Mouse (Mus musculus) forebrain, embryonic 14.5 days (tissue): Measurements from ENCODE around the gene Sos2. TPM values are rescaled to one million over a fixed set of nuclear protein-coding genes. Genes with fewer than 3 reads are reported as not detected.

Experiments used
- ATAC-seq: fragments of 200-750 bp; cut with Nextera tagmentation; 2 replicates; pipeline ENCODE4 v1.8.0; 2017; ENCODE audit warnings: mild to moderate bottlenecking, moderate library complexity
- DNase-seq: peaks from one replicate; pipeline ENCODE4 v3.0.0-alpha.2; 2015; ENCODE audit warnings: low spot score
- H3K27ac ChIP-seq: fragments of 300-500 bp; sonication (generic); 2 replicates; pipeline ENCODE4 v1.5.1; 2014; ENCODE audit warnings: low read depth, mild to moderate bottlenecking, control low read depth, low read length, moderate library complexity
- H3K27me3 ChIP-seq: fragments of 300-500 bp; sonication (generic); replicated peaks from 2 replicates; pipeline ENCODE4 v1.6.1; 2014; ENCODE audit warnings: low read length, control low read depth, mixed read lengths; ENCODE audit not compliant: control insufficient read depth, insufficient read depth
- H3K36me3 ChIP-seq: fragments of 300-500 bp; sonication (generic); 2 replicates; pipeline ENCODE4 v1.6.1; 2014; ENCODE audit warnings: low read length, control low read depth; ENCODE audit not compliant: control insufficient read depth, insufficient read depth
- H3K4me1 ChIP-seq: fragments of 300-500 bp; sonication (generic); 2 replicates; pipeline ENCODE4 v1.6.1; 2014; ENCODE audit warnings: antibody characterized with exemption, low read length, control low read depth; ENCODE audit not compliant: control insufficient read depth, insufficient read depth
- H3K4me2 ChIP-seq: fragments of 300-500 bp; sonication (generic); 2 replicates; pipeline ENCODE4 v1.6.1; 2014; ENCODE audit warnings: mild to moderate bottlenecking, control low read depth, low read length
- H3K4me3 ChIP-seq: fragments of 300-500 bp; sonication (generic); 2 replicates; pipeline ENCODE4 v1.5.1; 2014; ENCODE audit warnings: low read depth, low read length, control low read depth
- H3K9ac ChIP-seq: fragments of 300-500 bp; sonication (generic); 2 replicates; pipeline ENCODE4 v1.6.1; 2014; ENCODE audit warnings: mild to moderate bottlenecking, low read length, control low read depth, moderate library complexity
- H3K9me3 ChIP-seq: fragments of 300-500 bp; sonication (generic); replicated peaks from 2 replicates; pipeline ENCODE4 v1.6.1; 2016; ENCODE audit warnings: low read length, control low read depth, mixed read lengths; ENCODE audit not compliant: control insufficient read depth
- WGBS: fragments of 180-500 bp; shearing (Covaris S2); extraction: QIAGEN DNeasy Blood & Tissue Kit; methylation state at CpG from one replicate; pipeline ENCODE4 v1.1.7; 2014; 5-methylcytosine and 5-hydroxymethylcytosine counted together
- polyA plus RNA-seq: library from polyadenylated mRNA; unstranded; fragments of >200 nt; fragmentation: Nextera tagmentation; extraction: Ambion mirVana; gene quantifications from 2 replicates; pipeline ENCODE4 v1.2.1, GENCODE M21; 2014

Gene Sos2
- polyA plus RNA-seq: 10.4 and 10.6 TPM in 2 replicates

DNA sequence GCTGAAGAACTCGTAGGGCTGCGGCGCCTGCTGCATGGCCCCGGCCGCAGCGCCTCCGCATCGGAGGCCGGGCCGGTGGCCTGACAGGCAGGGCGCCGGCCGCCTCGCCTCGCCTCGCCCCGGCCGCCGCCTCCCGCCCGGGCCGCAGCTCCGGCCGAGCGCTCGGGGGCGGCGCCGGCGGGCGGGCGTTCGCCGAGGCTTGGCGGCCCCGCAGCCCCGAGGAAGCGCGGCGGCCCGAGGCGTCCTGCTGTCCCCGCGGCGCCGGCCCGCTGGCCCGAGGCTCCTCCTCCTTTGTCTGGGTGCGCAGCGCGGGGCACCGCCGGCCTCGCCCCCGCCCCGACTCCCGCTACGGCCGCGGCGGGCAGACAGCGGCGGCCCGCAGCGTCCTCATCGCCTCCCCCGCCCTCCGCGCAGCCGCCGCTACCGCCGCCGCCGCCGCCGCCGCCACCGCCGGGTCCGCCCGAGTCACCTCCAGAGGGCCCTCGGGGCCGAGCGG lies at the start of gene Sos2:
Gene Sos2 (minus strand): TSS at position 287 of the 496 bp plus-strand sequence.
- ATAC-seq (peak; percentile 80), DNase-seq (peak; percentile 59)
- Histone ChIP-seq H3K4me2 (peak within 1 kb of the TSS; percentile 77), H3K27ac (peak within 1 kb of the TSS; percentile 97), H3K4me3 (peak within 1 kb of the TSS; percentile 90), H3K27me3 (no peaks in the 10 kb centered on the region), H3K4me1 (peaks cover 8% of the 10 kb centered on the region; the same call in 1 of the 2 replicates), H3K36me3 (no peaks in the 10 kb centered on the region), H3K9ac (peak within 1 kb of the TSS; percentile 96), H3K9me3 (no peaks in the 10 kb centered on the region)
- WGBS: under 1% methylated on average over 28 of the region's 85 CpGs

DNA sequence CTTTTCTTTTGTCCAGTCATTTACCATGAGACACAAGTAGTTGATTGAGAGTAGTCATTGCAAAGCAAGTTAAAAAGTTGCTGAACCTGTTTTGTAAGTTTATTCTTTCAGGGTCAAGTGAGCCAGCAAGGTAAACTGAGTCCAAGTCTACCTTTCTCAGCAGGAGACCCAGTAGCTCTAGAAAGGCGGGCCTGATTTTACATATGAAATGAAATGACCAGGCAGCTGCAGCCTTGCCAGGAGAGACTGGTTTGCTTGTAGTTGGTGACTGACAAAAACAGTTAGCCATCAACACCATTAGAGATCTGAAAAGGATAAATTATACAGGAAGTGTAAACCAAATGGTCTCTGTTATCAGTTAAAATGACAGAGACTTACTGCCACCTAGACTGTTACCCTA lies 48.7 kb upstream of the Sos2 start:
- DNase-seq (no peak), ATAC-seq (no peak)
- H3K9ac ChIP-seq: no peak overlapping the region
- H3K9me3 ChIP-seq: no peaks in the 10 kb centered on the region
- no peaks in the 10 kb centered on the region for H3K27me3 ChIP-seq
- H3K4me1 ChIP-seq: no peaks in the 10 kb centered on the region
- H3K4me2 ChIP-seq: no peak overlapping the region
- no peaks in the 10 kb centered on the region for H3K36me3 ChIP-seq
- 86% methylated on average over 1 of the region's 1 CpGs for WGBS
- no peak overlapping the region for H3K4me3 ChIP-seq
- H3K27ac ChIP-seq: no peak overlapping the region

DNA sequence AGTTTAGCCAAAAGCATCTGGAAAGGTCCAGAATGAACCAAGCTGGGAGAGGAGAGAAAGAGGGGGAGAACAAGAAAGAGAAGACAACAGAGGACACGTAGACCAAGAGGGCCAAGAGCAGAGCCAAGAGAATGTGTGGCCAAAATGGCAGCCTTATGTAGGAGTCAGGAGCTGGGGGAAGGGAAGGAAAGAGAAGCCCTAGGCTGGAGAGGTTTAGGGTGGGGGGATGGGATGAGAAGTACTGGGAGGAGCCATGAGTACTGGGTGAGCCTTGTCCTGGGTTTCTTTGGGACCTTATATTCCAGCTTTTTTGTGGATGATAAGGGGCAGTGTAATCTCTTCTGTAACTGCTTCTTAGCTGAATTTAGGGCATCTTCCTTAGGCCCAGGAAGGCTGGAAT lies 47.6 kb upstream of the Sos2 start:
- no peak for DNase-seq
- H3K27ac ChIP-seq: no peak overlapping the region; the same call in 1 of the 2 replicates
- whole genome bisulfite sequencing: 95% methylated on average over 1 of the region's 1 CpGs

DNA sequence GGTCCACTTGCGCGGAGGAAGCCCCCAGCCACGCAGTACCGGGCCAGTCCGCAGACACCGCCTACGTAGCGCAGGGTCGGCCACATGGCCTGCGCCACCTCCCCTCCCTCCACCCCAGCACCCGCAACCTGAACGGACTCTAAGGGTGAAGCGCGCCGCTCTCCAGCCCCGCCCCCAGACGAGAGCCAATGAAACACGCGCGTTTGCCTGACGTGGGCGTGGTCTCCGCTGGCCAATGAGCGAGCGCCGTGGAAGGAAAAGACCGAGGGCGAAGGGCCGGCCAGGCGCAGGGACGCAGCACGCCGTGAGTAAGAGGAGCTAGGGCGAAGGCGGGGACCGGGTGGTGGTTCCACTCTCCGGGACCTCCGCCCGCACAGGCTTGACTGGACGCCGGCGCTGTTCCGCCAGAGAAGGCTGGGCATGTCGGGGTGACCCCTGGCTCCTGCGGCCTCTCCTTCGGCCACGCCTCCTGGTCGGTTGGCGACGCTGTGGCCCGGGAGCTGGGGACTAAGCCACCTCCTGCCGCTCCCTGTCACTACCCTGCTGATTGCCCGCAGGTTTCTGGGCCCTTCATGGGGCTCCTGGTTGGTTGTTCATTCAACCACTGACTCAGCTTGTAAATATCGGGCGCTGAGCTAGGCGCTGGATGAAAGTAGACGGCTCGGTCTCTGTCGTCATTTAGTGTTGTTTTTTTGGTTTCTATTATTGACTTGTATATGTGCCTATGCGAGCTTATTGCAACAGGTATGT lies 43.2 kb upstream of the Sos2 start, which contains the start of the genes L2hgdh and Atp5s:
Gene L2hgdh (minus strand): TSS at position 163 of the 750 bp plus-strand sequence.
Gene Atp5s (plus strand): TSS at position 240 of the 750 bp plus-strand sequence.
- Histone ChIP-seq H3K27me3 (no peaks in the 10 kb centered on the region), H3K4me2 (peak within 1 kb of the TSS; percentile 86), H3K9me3 (0 out of 2 replicates have a peak, but pooled peaks cover 3% of the 10 kb centered on the region), H3K4me1 (no peaks in the 10 kb centered on the region), H3K9ac (peak within 1 kb of the TSS; percentile 68), H3K4me3 (peak within 1 kb of the TSS; percentile 65), H3K27ac (peak within 1 kb of the TSS; percentile 63; the same call in 1 of the 2 replicates), H3K36me3 (no peaks in the 10 kb centered on the region)
- ATAC-seq (peak; percentile 98), DNase-seq (peak; percentile 96)
- WGBS: under 1% methylated on average over 56 of the region's 60 CpGs

More for the DNA sequence above, 47.6 kb upstream of the Sos2 start:
- H3K4me3 ChIP-seq: no peak overlapping the region
- H3K9ac ChIP-seq: no peak overlapping the region
- no peaks in the 10 kb centered on the region for H3K36me3 ChIP-seq
- no peaks in the 10 kb centered on the region for H3K9me3 ChIP-seq
- no peaks in the 10 kb centered on the region for H3K4me1 ChIP-seq
- H3K27me3 ChIP-seq: no peaks in the 10 kb centered on the region
- ATAC-seq: no peak
- no peak overlapping the region for H3K4me2 ChIP-seq

DNA sequence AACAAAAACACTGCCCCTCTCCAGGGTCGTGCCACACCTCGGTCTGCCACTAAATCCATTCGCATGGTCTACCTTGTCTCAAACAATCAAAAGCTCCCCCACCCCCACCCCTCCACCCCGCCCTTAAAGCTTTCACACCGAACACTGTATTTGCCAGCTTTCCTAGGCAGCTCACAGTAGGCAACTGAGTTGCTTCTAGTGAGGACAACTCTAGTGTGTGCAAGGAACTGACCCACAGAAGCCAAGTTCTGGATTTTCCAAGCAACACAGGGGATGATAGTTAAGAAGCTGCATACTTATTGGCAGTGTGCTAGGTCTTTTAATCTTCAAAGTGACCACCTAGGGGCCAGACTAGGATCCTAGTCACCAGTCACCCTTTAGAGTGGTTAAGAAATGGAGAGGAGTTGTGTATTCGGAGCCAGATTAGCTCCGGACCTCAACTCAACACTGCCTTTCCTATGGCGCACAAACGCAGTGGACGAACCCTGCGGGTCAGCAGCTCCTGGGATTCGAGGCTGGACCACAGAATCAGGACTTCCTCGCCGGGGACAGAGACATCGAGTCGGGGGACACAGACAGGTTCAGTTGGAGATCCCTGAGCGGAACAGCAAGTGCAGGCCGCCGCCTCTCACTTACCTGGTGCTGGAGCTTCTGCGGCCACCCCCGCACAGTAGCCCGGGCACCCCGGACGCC lies 42.5 kb upstream of the Sos2 start:
- DNase-seq (peak; percentile 5), ATAC-seq (peak; percentile 15; the same call in 1 of the 2 replicates)
- no peaks in the 10 kb centered on the region for H3K4me1 ChIP-seq
- peak overlapping the region; percentile 50; the same call in 1 of the 2 replicates for H3K27ac ChIP-seq
- no peaks in the 10 kb centered on the region for H3K36me3 ChIP-seq
- WGBS: 3% methylated on average over 24 of the region's 24 CpGs
- no peaks in the 10 kb centered on the region for H3K27me3 ChIP-seq
- 0 out of 2 replicates have a peak, but pooled peaks cover 5% of the 10 kb centered on the region for H3K9me3 ChIP-seq
- peak overlapping the region; percentile 65 for H3K4me3 ChIP-seq
- H3K9ac ChIP-seq: peak overlapping the region; percentile 68
- peak overlapping the region; percentile 86 for H3K4me2 ChIP-seq

DNA sequence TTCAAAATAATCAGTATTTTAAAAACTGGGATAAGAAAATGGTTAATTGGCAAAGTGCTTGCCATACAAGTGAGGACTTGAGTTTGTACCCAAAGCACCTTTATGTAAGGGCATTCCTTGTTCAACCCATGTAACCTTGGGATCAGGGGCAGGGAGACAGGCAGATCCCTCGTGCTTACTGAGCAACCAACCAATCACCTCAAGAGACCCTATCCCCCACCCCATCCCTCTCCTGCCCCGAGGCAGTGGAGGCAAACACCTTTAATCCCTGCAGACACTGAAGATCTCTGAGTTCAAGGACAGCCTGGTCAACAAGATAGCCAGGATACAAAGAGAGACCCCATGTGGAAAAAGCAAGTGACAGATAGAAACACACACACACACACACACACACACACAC lies 41.7 kb upstream of the Sos2 start:
- Histone ChIP-seq H3K27ac (no peak overlapping the region), H3K27me3 (no peaks in the 10 kb centered on the region), H3K4me1 (no peaks in the 10 kb centered on the region), H3K9ac (no peak overlapping the region), H3K9me3 (0 out of 2 replicates have a peak, but pooled peaks cover 5% of the 10 kb centered on the region), H3K36me3 (0 out of 2 replicates have a peak, but pooled peaks cover under 1% of the 10 kb centered on the region), H3K4me3 (no peak overlapping the region), H3K4me2 (peak overlapping the region; percentile 86)
- ATAC-seq (no peak), DNase-seq (no peak)
- 57% methylated on average over 2 of the region's 2 CpGs for WGBS

DNA sequence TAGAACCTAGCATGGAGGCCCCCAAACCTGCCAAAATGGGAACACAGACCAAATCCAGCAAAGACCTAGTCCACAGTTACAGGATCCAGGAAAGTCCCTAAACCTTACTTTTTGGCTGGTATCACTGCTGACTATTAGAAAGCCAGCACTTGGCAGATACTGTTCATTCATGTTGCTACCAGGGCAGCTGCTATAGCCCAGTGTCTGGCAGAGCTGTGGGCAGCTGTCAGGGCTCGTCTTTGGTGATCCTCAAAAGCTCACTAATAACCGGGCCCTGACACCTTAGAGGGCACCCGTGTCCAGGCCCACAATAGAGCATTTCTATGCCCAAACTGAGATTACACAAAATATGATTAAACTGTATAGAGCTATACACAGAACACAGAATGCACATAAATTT lies 41.2 kb upstream of the Sos2 start:
- H3K9me3 ChIP-seq: 0 out of 2 replicates have a peak, but pooled peaks cover 5% of the 10 kb centered on the region
- H3K9ac ChIP-seq: no peak overlapping the region
- H3K36me3 ChIP-seq: 0 out of 2 replicates have a peak, but pooled peaks cover 3% of the 10 kb centered on the region
- no peaks in the 10 kb centered on the region for H3K27me3 ChIP-seq
- H3K27ac ChIP-seq: no peak overlapping the region
- no peaks in the 10 kb centered on the region for H3K4me1 ChIP-seq
- H3K4me3 ChIP-seq: no peak overlapping the region
- no peak for ATAC-seq
- no peak overlapping the region for H3K4me2 ChIP-seq
- 91% methylated on average over 3 of the region's 3 CpGs for WGBS
- no peak for DNase-seq

DNA sequence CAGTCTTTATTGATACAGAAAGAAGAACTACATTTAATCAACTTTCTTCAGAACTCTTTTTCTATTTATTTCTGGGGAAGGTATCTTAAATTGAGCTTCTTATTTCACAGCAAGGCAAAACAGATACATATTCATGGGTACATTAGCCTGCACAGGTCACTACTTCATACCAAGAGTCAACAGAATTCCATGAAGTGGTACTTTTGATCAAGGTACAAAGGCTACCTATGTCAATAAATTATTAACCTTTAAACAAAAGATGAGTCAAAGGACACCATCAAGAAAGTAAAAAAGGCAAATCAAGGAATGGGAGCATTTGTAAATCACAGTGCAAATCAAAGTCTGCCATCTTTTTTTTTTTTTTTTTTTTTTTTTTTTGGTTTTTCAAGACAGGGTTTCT lies 32.0 kb upstream of the Sos2 start:
- DNase-seq (no peak), ATAC-seq (no peak)
- H3K27me3 ChIP-seq: no peaks in the 10 kb centered on the region
- H3K36me3 ChIP-seq: 0 out of 2 replicates have a peak, but pooled peaks cover 3% of the 10 kb centered on the region
- H3K9me3 ChIP-seq: no peaks in the 10 kb centered on the region
- no peak overlapping the region for H3K9ac ChIP-seq
- no peak overlapping the region for H3K27ac ChIP-seq
- H3K4me1 ChIP-seq: no peaks in the 10 kb centered on the region
- no peak overlapping the region for H3K4me2 ChIP-seq
- no peak overlapping the region for H3K4me3 ChIP-seq
